Mouse (Mus musculus): ENCODE measurements around the gene Ppp1cc. TPM values are rescaled to one million over a fixed set of nuclear protein-coding genes. Genes with fewer than 3 reads are reported as not detected.
"Not testable (repeated sequence)": the region's sequence is repeated elsewhere in the genome, so short reads cannot be mapped to it uniquely, and the experiment has no call there.

Gene Ppp1cc
- polyA plus RNA-seq, 1 experiment from 2014 or later, result 293 TPM

DNA sequence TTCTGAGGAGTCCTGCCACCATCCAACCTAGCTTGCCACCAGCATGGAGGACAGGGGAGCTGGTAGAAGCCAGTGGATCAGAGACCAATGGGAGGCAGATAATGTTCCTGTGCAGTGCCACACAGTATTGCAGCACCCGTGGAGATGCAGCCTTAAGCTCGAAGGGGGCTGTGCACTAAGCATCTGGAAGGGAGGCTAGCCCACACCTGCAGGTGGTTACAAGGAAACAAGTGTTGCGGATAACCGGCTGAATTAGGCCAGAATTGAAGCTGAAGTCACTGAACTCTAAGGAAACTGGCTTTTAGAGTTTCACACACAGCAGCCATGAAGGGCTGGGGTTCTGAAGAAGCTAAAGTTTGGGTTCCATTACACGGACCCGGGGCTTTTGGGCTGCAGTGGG, 50.8 kb downstream of the Ppp1cc start:
- no peak overlapping the region; the same call in 1 of the 2 replicates for H3K27ac ChIP-seq (ENCODE audit: low read depth)
- no peak overlapping the region for H3K4me3 ChIP-seq (ENCODE audit: low read depth, low read length)
- no peaks in the 10 kb centered on the region for H3K9me3 ChIP-seq (ENCODE audit: low read depth, low read length)
- H3K4me2 ChIP-seq, result peak overlapping the region; percentile 63
- H3K4me1 ChIP-seq (ENCODE audit: insufficient read depth), result peaks cover 6% of the 10 kb centered on the region; the same call in 1 of the 2 replicates
- 46% methylated on average over 6 of the region's 6 CpGs for WGBS
- no peaks in the 10 kb centered on the region for H3K36me3 ChIP-seq (ENCODE audit: insufficient read depth)
- H3K27me3 ChIP-seq (ENCODE audit: insufficient read depth, low read length), result no peaks in the 10 kb centered on the region
- no peak for ATAC-seq (ENCODE audit: insufficient read depth)
- DNase-seq, result no peak
- TF ChIP-seq CTCF (IDR thresholded peaks at IDR 0.05; ENCODE audit: low read depth), result no peak
- peak overlapping the region; percentile 45; the same call in 1 of the 2 replicates for H3K9ac ChIP-seq

DNA sequence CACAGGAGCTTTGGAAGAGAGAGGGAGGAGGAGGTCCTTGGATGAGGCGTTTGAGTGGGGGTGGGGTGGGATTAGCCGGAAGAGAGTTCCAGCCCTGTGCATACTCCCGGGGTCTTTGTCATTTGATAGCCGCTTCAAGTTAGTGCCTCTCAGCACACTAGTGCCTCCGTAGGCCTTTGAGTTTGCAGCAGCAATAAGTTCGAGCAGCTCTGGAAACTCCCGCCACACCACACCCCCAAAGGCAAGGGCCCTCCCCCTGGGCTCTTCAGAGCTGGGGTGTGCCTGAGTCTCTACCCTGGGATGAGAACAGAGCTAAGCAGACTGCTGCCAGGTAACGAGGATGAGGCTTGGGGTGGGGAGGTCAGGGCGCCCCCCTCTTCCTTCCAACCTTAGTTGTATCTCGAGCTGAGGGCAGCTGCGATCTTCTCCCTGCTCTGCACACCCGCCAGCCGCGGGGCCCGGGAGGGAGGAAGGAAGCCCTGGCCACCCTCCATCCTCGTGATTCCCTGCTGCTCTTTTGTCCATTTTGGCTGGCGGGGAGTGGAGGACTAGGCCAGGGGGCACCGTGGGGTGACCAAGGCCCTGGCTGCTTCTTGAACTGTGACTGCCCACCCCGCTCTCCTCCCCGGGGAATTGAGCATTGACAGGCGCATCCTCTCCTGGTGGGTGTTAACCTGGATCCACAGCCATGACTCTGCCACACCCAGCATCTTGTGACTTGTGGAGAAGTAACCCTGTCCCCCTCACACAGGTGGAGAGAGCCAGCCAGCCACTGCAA, 51.7 kb downstream of the Ppp1cc start:
- H3K4me1 ChIP-seq (ENCODE audit: insufficient read depth), result peaks cover 6% of the 10 kb centered on the region; the same call in 1 of the 2 replicates
- DNase-seq (peak; percentile 83), ATAC-seq (ENCODE audit: insufficient read depth) (peak; percentile 94)
- peak overlapping the region; percentile 42; the same call in 1 of the 2 replicates for H3K27ac ChIP-seq (ENCODE audit: low read depth)
- peak overlapping the region; percentile 63 for H3K4me2 ChIP-seq
- WGBS, result 8% methylated on average over 20 of the region's 21 CpGs
- H3K9me3 ChIP-seq (ENCODE audit: low read depth, low read length), result no peaks in the 10 kb centered on the region
- H3K4me3 ChIP-seq (ENCODE audit: low read depth, low read length), result peak overlapping the region; percentile 37
- H3K36me3 ChIP-seq (ENCODE audit: insufficient read depth), result no peaks in the 10 kb centered on the region
- peak; percentile 27; the same call in 1 of the 2 replicates for TF ChIP-seq CTCF (IDR thresholded peaks at IDR 0.05; ENCODE audit: low read depth)
- peak overlapping the region; percentile 45 for H3K9ac ChIP-seq
- no peaks in the 10 kb centered on the region for H3K27me3 ChIP-seq (ENCODE audit: insufficient read depth, low read length)

- Histone ChIP-seq H3K9me3 (ENCODE audit: low read depth, low read length) (no peaks in the 10 kb centered on the region), H3K4me3 (ENCODE audit: low read depth, low read length) (no peak overlapping the region), H3K4me1 (ENCODE audit: insufficient read depth) (peaks cover 6% of the 10 kb centered on the region; the same call in 1 of the 2 replicates), H3K4me2 (no peak overlapping the region), H3K36me3 (ENCODE audit: insufficient read depth) (no peaks in the 10 kb centered on the region), H3K27ac (ENCODE audit: low read depth) (no peak overlapping the region), H3K27me3 (ENCODE audit: insufficient read depth, low read length) (no peaks in the 10 kb centered on the region), H3K9ac (peak overlapping the region; percentile 9; the same call in 1 of the 2 replicates)
- ATAC-seq (ENCODE audit: insufficient read depth), result no peak
- no peak for DNase-seq
- TF ChIP-seq CTCF (IDR thresholded peaks at IDR 0.05; ENCODE audit: low read depth), result no peak
- WGBS, result 86% methylated on average over 8 of the region's 8 CpGs
Observed at GRCm38 (mm10) chr5:122210890-122211289, 52.8 kb downstream of the Ppp1cc start.

GRCm38 (mm10) chr5:122212125-122212524, 54.0 kb downstream of the Ppp1cc start:
- Histone ChIP-seq H3K4me3 (ENCODE audit: low read depth, low read length) (no peak overlapping the region), H3K4me2 (no peak overlapping the region), H3K9me3 (ENCODE audit: low read depth, low read length) (no peaks in the 10 kb centered on the region), H3K36me3 (ENCODE audit: insufficient read depth) (no peaks in the 10 kb centered on the region), H3K27me3 (ENCODE audit: insufficient read depth, low read length) (no peaks in the 10 kb centered on the region), H3K4me1 (ENCODE audit: insufficient read depth) (peaks cover 6% of the 10 kb centered on the region; the same call in 1 of the 2 replicates), H3K9ac (no peak overlapping the region), H3K27ac (ENCODE audit: low read depth) (no peak overlapping the region)
- WGBS, result 79% methylated on average over 8 of the region's 8 CpGs
- ATAC-seq (ENCODE audit: insufficient read depth) (no peak), DNase-seq (no peak)
- no peak for TF ChIP-seq CTCF (IDR thresholded peaks at IDR 0.05; ENCODE audit: low read depth)

DNA sequence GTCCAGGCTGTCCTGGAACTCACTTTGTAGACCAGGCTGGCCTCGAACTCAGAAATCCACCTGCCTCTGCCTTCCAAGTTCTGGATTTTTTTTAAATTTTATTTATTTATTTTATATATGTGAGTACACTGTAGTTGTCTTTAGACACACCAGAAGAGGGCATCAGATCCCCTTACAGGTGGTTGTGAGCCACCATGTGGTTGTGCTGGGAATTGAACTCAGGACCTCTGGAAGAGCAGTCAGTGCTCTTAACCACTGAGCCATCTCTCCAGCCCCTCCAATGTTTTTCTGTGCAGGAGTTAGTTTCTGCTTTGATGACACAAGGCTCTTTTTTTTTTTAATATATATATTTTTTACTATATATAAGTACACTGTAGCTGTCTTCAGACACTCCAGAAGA, 54.7 kb downstream of the Ppp1cc start:
- H3K4me2 ChIP-seq; H3K9ac ChIP-seq; H3K4me3 ChIP-seq (ENCODE audit: low read depth, low read length); DNase-seq; H3K36me3 ChIP-seq (ENCODE audit: insufficient read depth); H3K9me3 ChIP-seq (ENCODE audit: low read depth, low read length); H3K27me3 ChIP-seq (ENCODE audit: insufficient read depth, low read length); H3K27ac ChIP-seq (ENCODE audit: low read depth); ATAC-seq (ENCODE audit: insufficient read depth); H3K4me1 ChIP-seq (ENCODE audit: insufficient read depth): not testable (repeated sequence)
- peak; percentile 12; the same call in 1 of the 2 replicates for TF ChIP-seq CTCF (IDR thresholded peaks at IDR 0.05; ENCODE audit: low read depth)
- WGBS, result 97% methylated on average over 1 of the region's 1 CpGs

DNA sequence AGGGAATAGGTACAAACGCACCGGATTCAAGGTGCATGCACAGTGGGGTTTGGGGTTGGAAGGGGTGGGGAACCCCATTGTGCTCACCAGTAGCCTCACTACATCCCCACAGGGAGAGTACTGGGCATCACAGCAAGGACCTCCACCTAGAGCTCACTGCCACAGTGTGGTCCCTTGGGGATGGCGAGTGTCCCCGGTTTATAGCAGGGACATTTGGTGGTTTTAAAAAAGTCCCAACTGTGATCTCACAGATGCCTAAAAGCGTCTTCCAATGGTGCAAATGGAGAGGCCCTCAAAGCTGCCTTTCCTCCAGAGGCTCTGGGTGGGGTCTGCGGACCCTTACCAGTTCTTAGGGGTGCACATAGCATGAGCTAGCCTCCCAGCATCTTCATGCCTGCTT, 55.8 kb downstream of the Ppp1cc start:
- no peaks in the 10 kb centered on the region for H3K9me3 ChIP-seq (ENCODE audit: low read depth, low read length)
- no peak for DNase-seq
- H3K4me1 ChIP-seq (ENCODE audit: insufficient read depth), result peaks cover 6% of the 10 kb centered on the region; the same call in 1 of the 2 replicates
- no peak overlapping the region for H3K9ac ChIP-seq
- 92% methylated on average over 6 of the region's 6 CpGs for WGBS
- TF ChIP-seq CTCF (IDR thresholded peaks at IDR 0.05; ENCODE audit: low read depth), result no peak
- H3K36me3 ChIP-seq (ENCODE audit: insufficient read depth), result no peaks in the 10 kb centered on the region
- H3K27me3 ChIP-seq (ENCODE audit: insufficient read depth, low read length), result no peaks in the 10 kb centered on the region
- no peak overlapping the region for H3K27ac ChIP-seq (ENCODE audit: low read depth)
- no peak overlapping the region for H3K4me2 ChIP-seq
- ATAC-seq (ENCODE audit: insufficient read depth), result no peak
- H3K4me3 ChIP-seq (ENCODE audit: low read depth, low read length), result no peak overlapping the region

DNA sequence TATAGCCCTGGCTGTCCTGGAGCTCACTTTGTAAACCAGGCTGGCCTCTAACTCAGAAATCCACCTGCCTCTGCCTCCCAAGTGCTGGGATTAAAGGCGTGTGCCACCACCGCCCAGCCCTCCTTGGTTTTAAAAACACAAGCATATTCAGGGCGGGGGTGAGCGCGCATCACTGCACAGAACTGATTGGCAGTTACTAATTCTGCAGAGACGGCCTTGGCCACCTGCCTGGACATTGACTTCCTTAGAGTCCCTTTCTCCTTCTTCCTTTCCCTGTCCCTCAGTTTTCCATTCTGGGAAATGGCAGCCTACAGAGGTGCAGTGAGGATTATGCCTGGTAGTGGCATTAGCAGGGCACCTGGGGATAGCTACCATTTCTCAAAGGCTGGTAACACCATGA, 59.6 kb downstream of the Ppp1cc start:
- H3K9ac ChIP-seq, result no peak overlapping the region
- no peaks in the 10 kb centered on the region for H3K36me3 ChIP-seq (ENCODE audit: insufficient read depth)
- no peak for TF ChIP-seq CTCF (IDR thresholded peaks at IDR 0.05; ENCODE audit: low read depth)
- 88% methylated on average over 6 of the region's 6 CpGs for WGBS
- ATAC-seq (ENCODE audit: insufficient read depth), result no peak
- no peak overlapping the region for H3K27ac ChIP-seq (ENCODE audit: low read depth)
- no peaks in the 10 kb centered on the region for H3K9me3 ChIP-seq (ENCODE audit: low read depth, low read length)
- no peak for DNase-seq
- H3K4me3 ChIP-seq (ENCODE audit: low read depth, low read length), result no peak overlapping the region
- no peaks in the 10 kb centered on the region for H3K4me1 ChIP-seq (ENCODE audit: insufficient read depth)
- no peak overlapping the region for H3K4me2 ChIP-seq
- H3K27me3 ChIP-seq (ENCODE audit: insufficient read depth, low read length), result no peaks in the 10 kb centered on the region
